Mouse (Mus musculus): ENCODE data around the gene Abhd5.

GRCm38 (mm10) chr9:122415056-122415775 is 63.8 kb downstream of the Abhd5 start:
- TF ChIP-seq CTCF (IDR thresholded peaks at IDR 0.05; ENCODE audit: low read depth) (no peak), EP300 (IDR thresholded peaks at IDR 0.05; ENCODE audit: low read depth) (no peak)

Measured in heart, postnatal 0 days (tissue).